Mouse (Mus musculus): ENCODE data around the gene Sgms2.

The Sgms2 gene

GRCm38 (mm10) chr3:131307811-131308210 lies 183.4 kb downstream of the Sgms2 start:
- no peak for DNase-seq (ENCODE audit: low spot score in 2 of 2)

DNA sequence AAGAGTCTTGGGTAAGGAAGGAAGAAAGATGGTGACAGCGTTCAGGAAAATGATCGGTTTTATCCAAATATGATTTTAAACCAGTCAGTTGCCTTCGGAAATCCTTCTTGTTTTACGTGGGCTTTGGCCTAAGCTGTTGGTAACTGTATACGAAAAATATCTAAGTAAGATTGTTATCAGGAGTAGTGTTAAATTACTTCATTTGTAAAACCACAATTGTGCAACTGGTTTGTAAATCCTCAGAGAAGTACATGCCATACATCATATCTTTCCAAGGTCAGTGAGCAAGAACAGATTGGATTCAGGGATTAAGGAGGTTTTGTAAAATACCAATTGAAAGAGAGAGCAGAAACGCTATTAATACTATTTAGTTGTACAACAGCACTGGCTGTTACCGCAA lies 185.0 kb downstream of the Sgms2 start:
- no peak for DNase-seq (ENCODE audit: low spot score in 2 of 2)

DNA sequence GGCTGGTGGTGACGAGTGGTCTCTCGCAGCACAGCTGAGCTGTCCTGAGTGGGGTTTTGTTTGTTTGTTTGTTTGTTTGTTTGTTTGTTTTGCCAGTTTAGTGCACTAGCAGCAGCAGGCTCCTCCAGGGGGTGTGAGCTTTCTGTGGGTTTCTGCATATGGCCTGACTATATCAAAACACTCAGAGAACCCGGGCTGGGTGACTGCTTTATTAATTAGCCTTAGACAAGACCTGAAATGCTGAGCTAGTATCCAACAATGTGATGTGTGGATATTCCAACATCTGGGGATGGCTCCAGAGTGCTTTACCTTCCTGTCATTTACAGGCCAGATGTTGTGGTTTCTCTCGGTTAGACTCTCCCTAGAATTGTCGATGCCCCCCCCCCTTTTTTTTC lies 187.9 kb downstream of the Sgms2 start:
- DNase-seq (ENCODE audit: low spot score in 2 of 2) = no peak

GRCm38 (mm10) chr3:131302452-131303319 lies 188.5 kb downstream of the Sgms2 start, which contains the start of gene Cyp2u1:
Gene Cyp2u1, minus strand, starts transcription at chr3:131303227.
- DNase-seq (ENCODE audit: low spot score in 2 of 2) = peak; percentile 94 to 95

DNA sequence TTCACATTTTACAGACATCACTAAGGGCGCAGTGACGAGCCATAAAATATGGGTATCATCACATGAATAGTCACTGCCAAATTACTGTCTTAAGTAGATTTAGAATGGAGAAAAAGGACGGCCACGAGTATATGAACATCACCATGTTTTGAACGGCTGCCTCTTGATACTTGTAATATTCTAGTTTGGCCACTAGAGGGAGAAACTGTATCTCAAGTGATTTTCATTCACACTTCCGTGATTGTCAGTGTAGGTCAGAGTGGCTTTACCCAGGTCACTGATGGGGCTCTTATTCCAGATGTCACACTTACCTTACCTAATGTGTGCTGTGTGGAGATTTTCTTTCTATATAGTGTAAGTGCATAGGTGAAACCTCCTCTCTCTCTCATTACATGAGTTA lies 191.3 kb downstream of the Sgms2 start:
- peak; percentile 19 to 32 for DNase-seq (ENCODE audit: low spot score in 2 of 2)

- DNase-seq (ENCODE audit: low spot score in 2 of 2) = no peak
These were observed 192.1 kb downstream of the Sgms2 start for GRCm38 (mm10) chr3:131299078-131299477.

- DNase-seq (ENCODE audit: low spot score in 2 of 2) = no peak
These were observed 194.3 kb downstream of the Sgms2 start for GRCm38 (mm10) chr3:131296893-131297292.

- DNase-seq (ENCODE audit: low spot score in 2 of 2) = peak; percentile 36 to 52
These were observed 195.6 kb downstream of the Sgms2 start for GRCm38 (mm10) chr3:131295513-131296200.

GRCm38 (mm10) chr3:131294503-131294902 lies 196.7 kb downstream of the Sgms2 start:
- DNase-seq (ENCODE audit: low spot score in 2 of 2) = no peak

DNA sequence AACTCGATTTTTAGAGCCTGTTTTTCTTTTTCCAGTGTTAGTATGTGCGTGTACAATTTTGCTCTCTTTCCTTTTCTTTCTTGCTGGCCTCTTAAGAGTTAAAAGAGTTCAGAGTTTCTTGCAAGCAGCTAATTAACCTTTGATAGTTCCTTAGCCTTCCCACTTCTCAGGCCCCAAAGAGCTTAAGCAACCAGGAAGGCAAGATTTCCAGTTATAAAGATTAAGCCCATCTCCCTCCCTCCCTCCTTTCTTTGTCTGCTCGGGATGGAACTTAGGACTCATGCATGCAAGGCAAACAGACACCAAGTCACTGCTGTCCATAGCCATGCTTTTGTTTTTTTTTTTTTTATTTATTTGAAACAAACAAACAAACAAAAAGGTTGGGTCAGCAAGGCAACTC lies 198.3 kb downstream of the Sgms2 start:
- no peak for DNase-seq (ENCODE audit: low spot score in 2 of 2)

- no peak for DNase-seq (ENCODE audit: low spot score in 2 of 2)
These were observed 198.9 kb downstream of the Sgms2 start for GRCm38 (mm10) chr3:131292349-131292748.

- no peak for DNase-seq (ENCODE audit: low spot score in 2 of 2)
These were observed 199.3 kb downstream of the Sgms2 start for GRCm38 (mm10) chr3:131291890-131292289.

GRCm38 (mm10) chr3:131274151-131274550 lies 217.1 kb downstream of the Sgms2 start:
- no peak for DNase-seq (ENCODE audit: low spot score in 2 of 2)

DNA sequence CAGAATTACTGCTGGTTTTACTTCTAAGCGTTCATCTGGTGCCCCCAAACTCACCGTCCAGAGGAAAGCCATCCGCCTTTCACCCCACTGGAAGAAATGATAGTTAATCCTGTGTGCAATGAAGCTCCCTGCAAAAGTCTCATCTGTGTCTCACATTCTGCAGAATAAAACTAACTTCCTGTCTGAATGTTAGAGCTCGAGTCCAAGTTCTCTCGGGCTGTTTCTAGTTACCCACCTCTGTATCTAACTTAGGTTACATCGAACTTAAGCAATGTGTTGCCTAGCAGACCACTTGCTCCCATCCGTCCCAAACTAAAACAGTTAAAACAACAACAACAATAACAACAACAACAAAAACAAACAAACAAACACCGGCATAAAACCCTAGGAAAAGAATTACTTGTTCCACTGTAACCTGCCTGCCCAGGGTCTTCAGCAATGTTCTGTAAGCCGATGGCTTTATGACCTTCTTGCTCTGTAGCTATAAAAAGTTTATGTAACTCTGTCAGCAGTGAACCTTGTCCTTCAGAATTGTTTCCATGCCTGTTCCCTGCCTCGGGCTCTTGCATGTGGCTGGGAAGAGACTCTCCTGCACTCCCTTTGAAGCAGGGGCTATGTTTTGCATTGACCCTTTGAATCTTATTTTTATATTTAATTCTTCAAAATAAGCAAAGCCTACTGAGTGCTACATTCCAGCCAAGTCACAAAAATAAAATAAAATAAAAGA lies 218.7 kb downstream of the Sgms2 start:
- no peak for DNase-seq (ENCODE audit: low spot score in 2 of 2)

DNA sequence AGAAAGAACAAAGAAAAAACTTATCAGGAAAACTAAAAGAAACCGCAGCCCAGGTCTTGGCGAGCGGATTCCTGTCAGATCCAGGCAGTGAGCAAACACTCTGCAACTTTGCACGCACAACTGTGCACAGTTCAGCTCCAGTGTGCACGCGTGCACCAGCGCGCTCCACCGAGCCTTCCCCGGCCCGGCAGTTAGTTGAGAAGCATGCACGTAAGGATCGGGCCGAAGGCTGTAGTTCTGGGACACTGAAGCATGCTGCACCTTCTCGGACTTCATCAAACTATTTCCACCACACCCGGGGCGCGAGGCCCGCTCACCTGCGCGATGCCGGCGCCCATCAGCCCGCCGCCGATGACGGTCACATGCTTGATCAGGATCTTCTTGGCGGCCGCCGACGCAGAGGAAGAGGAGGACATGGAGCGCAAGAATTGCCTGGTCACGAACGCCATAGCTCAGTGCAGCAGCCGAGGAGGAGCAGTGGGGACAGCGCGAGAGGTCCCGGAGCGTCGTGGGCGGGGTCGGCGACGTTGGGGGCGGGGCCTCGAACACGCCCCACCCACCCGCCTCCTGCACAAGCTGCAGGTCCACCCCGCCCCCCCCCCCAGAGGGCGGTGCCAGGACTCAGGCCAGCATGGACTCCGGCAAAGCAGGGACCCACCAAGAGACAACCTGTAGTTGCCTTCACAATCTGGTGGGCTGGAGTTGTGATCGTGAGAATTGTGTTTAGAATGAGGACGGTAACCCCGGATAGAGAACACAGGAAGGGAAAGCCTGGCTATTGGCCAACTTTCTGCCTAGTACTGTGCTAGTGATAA lies 219.4 kb downstream of the Sgms2 start, which contains the start of gene Hadh:
Hadh (minus strand) TSS at position 543 of the 815 bp plus-strand sequence.
- peak; percentile 81 to 89 for DNase-seq (ENCODE audit: low spot score in 2 of 2)

DNA sequence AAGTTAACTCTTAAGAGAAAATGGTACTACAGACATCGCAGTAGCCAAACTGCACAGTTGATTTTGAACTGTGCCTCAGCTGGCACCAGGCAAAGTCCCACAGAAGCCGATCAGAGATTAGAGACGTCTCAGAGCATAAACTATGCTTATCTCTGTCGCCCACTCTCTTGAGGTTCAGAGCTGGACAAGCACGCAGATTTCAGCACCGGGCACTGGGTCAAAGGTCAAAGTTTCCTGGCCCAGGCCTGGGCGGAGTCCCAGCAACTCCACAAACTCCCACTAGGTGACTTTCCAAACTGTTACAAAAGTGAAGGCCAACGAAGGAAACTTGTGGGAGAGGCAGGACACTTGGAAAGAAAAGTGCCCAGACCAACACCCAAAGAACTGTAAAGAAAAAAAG lies 220.1 kb downstream of the Sgms2 start:
- peak; percentile 47 to 69 for DNase-seq (ENCODE audit: low spot score in 2 of 2)

- no peak for DNase-seq (ENCODE audit: low spot score in 2 of 2)
These were observed 220.8 kb downstream of the Sgms2 start for GRCm38 (mm10) chr3:131270381-131270780.
